Mouse (Mus musculus) inflammation-experienced regulatory T-cells, adult 6 months (primary cell): ENCODE data around the gene Gm43302. TPM values are rescaled to one million over a fixed set of nuclear protein-coding genes. Genes with fewer than 3 reads are reported as not detected.
"Not testable (repeated sequence)": the region's sequence is repeated elsewhere in the genome, so short reads cannot be mapped to it uniquely, and the experiment has no call there.

Experiments
- ATAC-seq: one replicate; pipeline ENCODE4 v1.8.0; 2017
- polyA plus RNA-seq, 3 experiments: library from polyadenylated mRNA; unstranded; fragments of 100-300 nt; shearing (Covaris generic); gene quantifications; one replicate each; pipeline ENCODE4 v1.2.1; 2017

Gene Gm43302
- polyA plus RNA-seq, 3 experiments from 2014 or later: 1.2 to 8.5 (median 2.4) TPM

DNA sequence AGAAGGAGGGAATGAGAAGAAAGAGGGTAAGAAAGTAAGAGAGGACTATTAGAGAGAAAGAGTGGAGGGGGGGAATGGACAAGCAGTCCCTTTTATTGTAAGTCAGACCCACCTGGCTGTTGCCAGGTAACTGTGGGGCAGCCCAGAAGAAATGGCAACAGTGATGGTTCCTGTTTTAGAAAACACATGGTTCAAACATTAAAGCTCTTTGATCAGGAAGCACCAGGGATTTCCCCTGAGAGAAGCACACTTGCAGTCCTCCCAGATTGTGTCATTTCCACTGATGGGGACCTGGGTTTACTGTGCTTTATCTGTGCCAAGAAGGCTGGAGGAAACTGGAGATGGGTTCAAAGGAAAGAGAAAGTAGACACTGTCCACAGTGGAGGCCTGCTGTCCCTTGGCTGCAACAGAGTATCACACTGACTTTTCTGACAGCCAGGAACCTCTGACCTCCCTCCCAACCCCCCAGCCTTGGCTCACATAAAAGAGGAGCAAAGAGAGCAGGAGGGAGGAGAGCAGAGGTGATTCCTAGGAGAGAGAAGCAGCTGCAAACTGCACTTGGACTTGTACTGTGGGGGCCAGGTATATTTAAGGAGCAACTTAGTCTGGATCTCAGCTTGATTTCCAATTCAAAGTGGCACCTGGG is 95.5 kb downstream of the Gm43302 start:
- ATAC-seq: peak; percentile 100

DNA sequence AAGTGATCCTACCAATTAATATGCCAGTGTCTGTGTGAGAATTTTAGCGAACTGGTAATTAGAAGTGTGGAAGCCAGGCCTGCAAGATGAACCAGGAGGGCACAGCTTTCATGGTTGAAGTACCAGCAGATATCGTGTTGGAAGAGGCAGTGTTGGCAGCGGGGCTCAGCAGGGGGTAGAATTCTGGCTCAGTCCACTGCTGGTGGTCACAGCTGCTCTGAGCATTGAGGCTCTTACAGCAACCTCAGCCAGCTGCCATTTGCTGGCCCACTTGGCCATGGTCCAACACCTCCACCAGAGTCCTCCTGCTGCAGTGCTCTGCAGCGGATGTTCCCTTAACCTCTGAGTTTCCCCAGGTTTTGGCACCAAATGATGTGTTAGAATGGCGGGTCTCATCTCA is 97.2 kb downstream of the Gm43302 start:
- ATAC-seq: not testable (repeated sequence)

DNA sequence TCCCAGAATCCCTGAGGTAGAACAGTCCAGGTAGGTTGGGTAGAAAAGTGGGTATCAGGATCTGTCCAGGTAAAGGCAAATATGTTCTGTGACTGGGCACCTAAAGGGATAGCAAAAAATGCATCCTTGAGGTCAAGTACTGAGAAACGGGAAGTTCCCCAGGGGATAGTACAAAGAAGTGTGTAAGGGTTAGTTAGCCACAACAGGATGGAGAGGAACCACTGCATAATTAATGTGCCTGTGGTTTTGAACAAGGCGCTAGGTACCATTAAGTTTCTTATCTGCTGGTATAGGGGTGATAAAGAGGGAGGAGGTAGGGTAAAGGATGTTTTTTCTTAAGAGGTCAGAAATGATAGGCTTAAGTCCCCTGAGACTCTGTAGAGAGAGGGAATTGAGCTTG is 101.0 kb downstream of the Gm43302 start:
- ATAC-seq: peak; percentile 91

DNA sequence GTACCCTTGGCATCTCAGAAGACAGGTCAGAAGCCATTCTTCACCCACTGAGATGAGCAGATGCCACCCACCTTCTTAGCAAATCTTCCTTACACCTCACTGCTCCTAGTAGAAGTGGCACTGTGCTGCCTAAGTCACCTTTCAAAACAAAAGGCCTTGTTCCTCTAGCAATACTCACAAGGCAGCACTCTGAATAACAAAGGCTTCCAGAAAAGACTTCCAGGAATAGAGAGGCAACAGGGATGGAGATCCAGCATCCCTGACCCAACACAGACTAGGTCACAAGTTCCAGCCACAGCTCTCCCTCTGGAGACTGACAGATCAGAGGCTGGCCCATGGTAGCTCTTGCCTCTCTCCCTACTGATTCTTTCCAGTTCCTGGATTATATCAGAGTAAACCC is 112.0 kb downstream of the Gm43302 start:
- ATAC-seq: no peak

Other genes with a start within 250 kb of the Gm43302 start
- 100 to 1,000 TPM in 1 of 3 experiments, 10 to 100 TPM in 2; 66.1 to 118 (median 87.6) TPM for gene Gbp9, start 154.2 kb downstream of the Gm43302 start, polyA plus RNA-seq
- 100 to 1,000 TPM in 1 of 3 experiments, 10 to 100 TPM in 2; 75.7 to 119 (median 99.7) TPM for gene Gbp8, start 154.2 kb downstream of the Gm43302 start, polyA plus RNA-seq
- gene Gbp4, start 154.1 kb downstream of the Gm43302 start, polyA plus RNA-seq: 100 to 1,000 TPM; 232 to 267 (median 237) TPM
- gene Gbp10, start 54.2 kb downstream of the Gm43302 start, polyA plus RNA-seq: 10 to 100 TPM; 30.2 to 52.7 (median 50.1) TPM
- gene Gbp6, start within 50 bp of the Gm43302 start, polyA plus RNA-seq: 100 to 1,000 TPM; 143 to 156 (median 147) TPM
- 1 to 10 TPM; 1.9 to 2.4 (median 2.1) TPM for gene Lrrc8b, start 122.1 kb upstream of the Gm43302 start, polyA plus RNA-seq
- gene Lrrc8c, start 225.7 kb upstream of the Gm43302 start, polyA plus RNA-seq: 10 to 100 TPM; 46.9 to 77.2 (median 63.8) TPM